Mouse (Mus musculus): Measurements from ENCODE around the gene Mvb12a.
"Not testable (repeated sequence)": the region's sequence is repeated elsewhere in the genome, so short reads cannot be mapped to it uniquely, and the experiment has no call there.

The Mvb12a gene

DNA sequence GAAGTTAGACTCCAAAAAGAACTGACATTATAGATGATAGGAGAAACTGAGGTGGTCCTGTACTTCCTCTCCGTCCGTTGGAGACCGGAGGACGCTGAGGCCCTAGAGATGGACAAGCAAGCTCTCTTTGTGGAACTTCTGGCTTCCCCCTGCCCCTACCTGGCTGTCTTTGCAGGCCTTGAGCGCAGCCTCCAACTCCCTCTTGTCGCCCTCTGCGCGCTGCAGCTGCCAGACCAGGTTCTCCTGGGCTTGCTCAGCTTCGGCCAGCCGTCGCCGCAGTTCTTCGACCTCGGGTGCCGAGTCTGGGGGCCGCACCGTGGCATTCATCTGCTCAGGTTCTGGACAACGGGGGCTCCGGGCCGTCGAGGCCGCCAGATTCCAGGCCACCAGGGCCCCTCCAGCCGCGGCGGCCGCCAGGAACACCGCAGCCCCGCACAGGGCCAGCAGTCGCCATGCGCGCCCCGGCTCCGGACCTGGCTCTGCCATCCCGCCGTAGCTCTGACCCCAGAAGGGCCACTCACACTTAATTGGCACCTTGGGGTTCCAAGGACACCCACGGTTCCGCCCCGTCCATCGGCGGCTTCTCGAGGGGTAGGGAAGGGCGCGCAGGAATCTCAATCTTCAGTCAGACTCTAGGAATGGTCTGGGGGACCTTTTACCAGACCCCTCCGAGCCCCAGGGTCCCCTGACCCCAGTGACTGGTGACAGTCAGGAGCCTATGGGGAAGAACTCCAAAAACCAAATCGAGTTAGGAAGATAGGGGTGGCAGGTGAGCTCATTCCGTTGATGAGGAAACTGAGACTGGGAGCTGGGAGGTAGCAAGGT, 17.3 kb upstream of the Mvb12a start, which contains the start of gene Ccdc194:
Gene Ccdc194, minus strand, starts transcription at position 486 of the 825 bp plus-strand sequence.
- intact Hi-C loops (cut with DNase I) = no loop called here

GRCm38 (mm10) chr8:71526272-71526671, 16.4 kb upstream of the Mvb12a start:
- intact Hi-C loops (cut with DNase I) = no loop called here

GRCm38 (mm10) chr8:71527162-71527870, 15.4 kb upstream of the Mvb12a start:
- intact Hi-C loops (cut with DNase I) = no loop called here

- intact Hi-C loops (cut with DNase I) = no loop called here
These were observed 14.2 kb upstream of the Mvb12a start for GRCm38 (mm10) chr8:71528362-71529073.

GRCm38 (mm10) chr8:71530735-71531467, 11.8 kb upstream of the Mvb12a start:
- intact Hi-C loops (cut with DNase I) = not testable (repeated sequence)

DNA sequence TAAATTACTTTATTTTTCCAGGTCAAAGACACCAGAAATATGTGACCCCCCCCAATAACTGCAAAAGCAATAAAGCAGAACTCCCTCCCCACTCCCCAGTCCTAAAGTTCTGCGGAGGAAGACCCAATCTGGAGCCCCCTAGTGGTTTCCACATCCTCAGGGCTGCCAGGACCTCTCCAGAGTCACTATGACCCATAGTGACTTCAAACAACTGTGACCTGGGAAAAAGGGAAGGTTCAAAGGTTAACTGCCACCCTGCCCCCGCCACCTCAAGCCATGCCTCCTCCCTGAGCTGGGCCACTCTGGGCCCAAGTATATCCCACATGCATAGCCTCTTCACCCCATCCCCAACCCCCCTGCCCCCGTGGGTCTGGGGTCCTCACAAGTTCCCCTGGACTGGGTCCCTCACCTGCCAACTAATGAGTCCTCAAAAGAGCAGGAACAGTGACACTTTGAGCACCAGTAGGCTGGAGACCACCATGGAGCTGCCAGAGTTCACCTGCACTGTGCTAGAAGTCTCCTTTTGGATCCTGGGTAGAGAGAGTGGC, 8.4 kb upstream of the Mvb12a start:
- intact Hi-C loops (cut with DNase I) = no loop called here

DNA sequence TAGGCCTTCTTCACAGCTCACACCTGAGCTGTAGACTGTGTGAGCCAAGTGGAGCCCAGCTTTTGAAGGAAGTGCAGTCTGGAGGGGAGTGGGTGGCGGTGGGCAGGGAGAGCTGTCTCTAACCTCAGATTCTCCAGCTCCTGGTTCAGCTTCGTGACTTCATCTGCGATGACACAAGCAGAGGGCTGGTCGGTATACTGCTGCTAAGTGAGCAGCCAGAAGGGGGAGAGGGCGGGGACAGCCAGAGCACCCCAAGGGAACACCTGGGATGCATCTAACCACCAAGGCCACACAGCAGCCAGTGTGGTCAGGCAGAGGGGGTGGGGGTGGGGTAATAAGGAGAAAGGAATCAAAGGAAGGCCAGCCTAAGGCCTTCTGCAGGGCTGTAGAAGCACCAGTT, 7.1 kb upstream of the Mvb12a start:
- intact Hi-C loops (cut with DNase I) = no loop called here

GRCm38 (mm10) chr8:71537028-71537867, 5.5 kb upstream of the Mvb12a start, which contains the start of gene Bst2:
TSS of gene Bst2 (minus strand) at chr8:71537456.
- intact Hi-C loops (cut with DNase I) = no loop called here

DNA sequence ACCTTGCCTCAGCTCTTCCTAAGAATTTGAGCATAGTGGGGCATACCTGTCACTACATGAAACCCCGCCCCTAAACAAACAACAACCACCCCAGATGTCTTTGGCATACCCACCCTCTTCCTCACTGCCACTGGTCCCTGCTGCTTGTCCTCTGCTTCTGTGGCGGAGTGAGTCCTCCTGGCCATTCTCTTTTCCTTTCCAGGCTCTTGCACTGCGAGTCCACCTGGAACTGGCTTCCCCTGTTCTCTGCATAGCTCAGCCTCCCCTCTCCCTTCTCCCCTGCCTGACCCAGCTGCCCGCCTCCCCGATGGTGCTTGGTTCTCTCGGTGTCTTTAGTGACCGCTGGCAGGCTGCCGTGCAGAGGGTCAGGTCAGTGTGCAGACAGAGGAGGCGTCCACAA, 1.0 kb downstream of the Mvb12a start:
- intact Hi-C loops (cut with DNase I) = no loop called here

GRCm38 (mm10) chr8:71545053-71545452, 2.3 kb downstream of the Mvb12a start:
- intact Hi-C loops (cut with DNase I) = no loop called here

GRCm38 (mm10) chr8:71547590-71547989, 4.9 kb downstream of the Mvb12a start:
- intact Hi-C loops (cut with DNase I) = no loop called here

DNA sequence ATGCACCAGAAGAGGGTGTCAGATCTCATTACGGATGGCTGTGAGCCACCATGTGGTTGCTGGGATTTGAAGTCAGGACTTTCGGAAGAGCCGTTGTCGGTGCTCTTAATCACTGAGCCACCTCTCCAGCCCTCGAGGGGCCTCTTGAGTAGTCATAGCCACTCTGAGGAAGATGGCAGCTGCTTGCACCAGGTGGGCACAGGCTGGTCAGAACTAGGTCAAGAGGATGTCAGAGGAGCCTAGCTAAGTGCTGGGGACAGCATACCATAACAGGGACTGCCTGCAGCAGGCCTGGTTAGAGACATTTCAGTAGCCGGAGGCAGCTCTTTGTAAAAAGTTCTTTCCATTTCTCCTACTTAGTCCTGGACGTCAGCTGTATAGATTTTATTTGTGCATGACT, 8.0 kb downstream of the Mvb12a start:
- intact Hi-C loops (cut with DNase I) = no loop called here

DNA sequence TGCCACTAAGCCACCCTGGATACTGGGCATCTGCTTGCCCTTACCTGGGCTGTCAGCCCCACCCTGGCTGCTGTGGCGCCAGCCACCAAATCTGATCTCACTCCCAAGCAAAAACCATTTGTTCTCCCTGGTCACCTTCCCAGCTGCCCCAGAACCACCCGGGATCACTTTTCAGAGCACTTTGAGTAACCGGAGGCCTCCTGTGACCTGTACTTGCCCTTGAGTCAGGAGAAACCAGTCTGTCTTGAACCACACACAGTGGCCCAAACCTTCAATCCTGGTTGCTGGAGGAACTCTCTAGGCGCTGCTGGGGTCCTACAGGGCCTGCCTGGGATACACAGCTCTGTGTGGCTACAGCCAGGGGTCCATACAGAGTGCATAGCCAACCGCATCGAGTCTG, 10.0 kb downstream of the Mvb12a start:
- intact Hi-C loops (cut with DNase I) = no loop called here

GRCm38 (mm10) chr8:71554001-71554400, 11.3 kb downstream of the Mvb12a start:
- intact Hi-C loops (cut with DNase I) = no loop called here

GRCm38 (mm10) chr8:71554644-71555043, 11.9 kb downstream of the Mvb12a start:
- intact Hi-C loops (cut with DNase I) = no loop called here

GRCm38 (mm10) chr8:71558071-71558957, 15.6 kb downstream of the Mvb12a start, which contains the start of gene Tmem221:
TSS of gene Tmem221 (minus strand) at chr8:71558871.
- intact Hi-C loops (cut with DNase I) = no loop called here

DNA sequence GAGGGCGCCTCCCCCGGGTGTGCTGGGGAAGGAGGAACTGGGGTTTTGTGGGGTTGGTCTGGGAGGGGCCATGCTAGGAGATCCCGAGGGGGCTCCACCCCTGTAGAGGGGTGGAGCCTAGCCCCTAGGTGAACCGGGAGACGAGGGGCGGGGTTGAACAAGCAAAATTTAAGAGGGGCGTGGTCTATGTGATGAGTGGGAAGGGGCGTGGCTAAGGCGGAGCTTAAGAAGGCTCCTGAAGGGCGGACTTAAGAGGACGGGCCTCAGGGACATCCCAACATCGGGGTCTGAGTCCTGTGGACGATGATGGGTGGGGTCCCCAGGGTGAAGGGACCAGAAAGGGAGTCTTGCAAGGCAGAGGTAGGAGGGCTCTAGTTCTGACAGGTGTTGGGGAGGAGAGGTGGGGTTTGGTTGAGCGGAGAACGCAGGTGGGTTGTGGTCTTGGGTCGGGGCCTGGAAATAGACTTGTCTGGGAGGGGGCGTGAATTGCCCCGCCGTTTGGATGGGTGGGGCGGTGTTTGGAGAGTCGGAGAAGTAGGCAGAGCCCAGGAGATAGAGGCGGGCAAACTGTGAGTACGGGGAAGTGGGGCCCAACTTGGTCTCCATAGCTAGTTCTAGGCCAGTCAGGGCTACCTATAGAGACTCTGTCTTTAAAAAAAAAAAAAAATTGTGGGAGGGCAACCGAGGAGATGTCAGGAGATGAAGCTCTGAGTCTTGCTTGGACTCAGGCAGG, 16.4 kb downstream of the Mvb12a start:
- intact Hi-C loops (cut with DNase I) = no loop called here

GRCm38 (mm10) chr8:71560071-71560470, 17.3 kb downstream of the Mvb12a start:
- intact Hi-C loops (cut with DNase I) = no loop called here

All from adrenal gland (tissue).